Mouse (Mus musculus): ENCODE data around the gene Qsox1. TPM values are rescaled to one million over a fixed set of nuclear protein-coding genes. Genes with fewer than 3 reads are reported as not detected.

The Qsox1 gene
- 42.1 TPM for total RNA-seq (2023)

GRCm38 (mm10) chr1:155812581-155813499 is at the start of gene Qsox1:
Qsox1 (minus strand) TSS chr1:155812889.

GRCm38 (mm10) chr1:155751484-155752255 is 61.0 kb downstream of the Qsox1 start, which contains the start of gene Lhx4:
Lhx4 (minus strand) TSS chr1:155751684.

Other genes with a start within 250 kb of the Qsox1 start
- gene Lhx4, start 61.2 kb downstream of the Qsox1 start, total RNA-seq (2023) = not detected
- 72.8 TPM for gene Cep350, start 160.4 kb upstream of the Qsox1 start, total RNA-seq (2023)
- gene Tor1aip2, start 222.5 kb upstream of the Qsox1 start, total RNA-seq (2023) = 87.5 TPM
- 88.3 TPM for gene Tor1aip1, start 223.6 kb upstream of the Qsox1 start, total RNA-seq (2023)